Comparison of ENCODE assay signal across 28 mouse cellular contexts in genomic region chr14:75510125-75510524, GRCm38 (mm10). TPM values are rescaled to one million over a fixed set of nuclear protein-coding genes. Genes with fewer than 3 reads are reported as not detected.
DNase-seq lines count a peak whose midpoint lies in the region; ATAC-seq and TF ChIP-seq lines count a peak whose summit lies in the region.
"Had no signal": no experiment of that assay in that cellular context is flagged by ENCODE, and none has a peak within 500 bp of the region (broad histone marks: within the 10 kb centered on the region; RNA-seq: fewer than 3 reads in every experiment).

No protein-coding gene starts in this region.

- no peaks in the 10 kb centered on the region for H3K36me3 ChIP-seq in hindbrain, postnatal 0 days (ENCODE audit: insufficient read depth, low read length)
- no peaks in the 10 kb centered on the region for H3K36me3 ChIP-seq in hindbrain, embryonic 10.5 days
- H3K36me3 ChIP-seq in lung, embryonic 14.5 days (ENCODE audit: insufficient read depth): no peaks in the 10 kb centered on the region
- no peaks in the 10 kb centered on the region for H3K36me3 ChIP-seq in embryonic facial prominence, embryonic 10.5 days (replicated peaks)
- H3K36me3 ChIP-seq: embryonic facial prominence, embryonic 13.5 days had no signal

- ATAC-seq in hindbrain, postnatal 0 days: peak; percentile 51; the same call in 1 of the 2 replicates
- no peak for ATAC-seq in lung, embryonic 14.5 days (ENCODE audit: insufficient read depth)
- ATAC-seq: activated CD4-positive, CD25-positive, alpha-beta regulatory T cell, adult 4 months; CD4-positive, CD25-positive, alpha-beta regulatory T cell, adult 4 months; forebrain, embryonic 13.5 days; forebrain, embryonic 16.5 days had no signal

- WGBS in hindbrain, postnatal 0 days: 77% methylated on average over 6 of the region's 6 CpGs
- 80% methylated on average over 6 of the region's 6 CpGs for WGBS in hindbrain, embryonic 10.5 days
- 65% methylated on average over 6 of the region's 6 CpGs for WGBS in lung, embryonic 14.5 days
- WGBS in embryonic facial prominence, embryonic 10.5 days: 84% methylated on average over 6 of the region's 6 CpGs

- H3K4me2 ChIP-seq in hindbrain, postnatal 0 days (ENCODE audit: low read depth, low read length): no peak overlapping the region
- no peak overlapping the region for H3K4me2 ChIP-seq in lung, embryonic 14.5 days
- H3K4me2 ChIP-seq: embryonic facial prominence, embryonic 13.5 days; forebrain, embryonic 13.5 days; heart, embryonic 11.5 days; hindbrain, embryonic 14.5 days had no signal

- no peak for DNase-seq in hindbrain, postnatal 0 days (ENCODE audit: low spot score)
- DNase-seq in hindbrain, embryonic 10.5 days (ENCODE audit: low spot score): no peak
- DNase-seq in lung, embryonic 14.5 days: peak; percentile 15
- DNase-seq in lung, postnatal 4 days: no peak
- peak; percentile 19 for DNase-seq in R1 (ENCODE audit: low read depth, low spot score)
- DNase-seq in embryonic facial prominence, embryonic 10.5 days (ENCODE audit: low spot score): peak; percentile 18
- DNase-seq: adrenal gland, adult 8-10 months; adrenal gland, postnatal 25 days; cerebellum, adult 11-12 months; cerebellum, adult 8-10 months; cerebellum, postnatal 10 days; cerebellum, postnatal 36 days; gastrocnemius, adult 2 months; gastrocnemius, postnatal 14 days; heart, adult 11 months; heart, postnatal 36 days had no signal

- no peak overlapping the region for H3K27ac ChIP-seq in hindbrain, postnatal 0 days
- no peak overlapping the region for H3K27ac ChIP-seq in hindbrain, embryonic 10.5 days
- H3K27ac ChIP-seq in lung, embryonic 14.5 days (ENCODE audit: low read depth): no peak overlapping the region
- no peak overlapping the region for H3K27ac ChIP-seq in embryonic facial prominence, embryonic 10.5 days (replicated peaks)
- H3K27ac ChIP-seq: embryonic facial prominence, embryonic 13.5 days; forebrain, embryonic 13.5 days; gastrocnemius, adult 2 months; hindbrain, embryonic 14.5 days had no signal

- no peaks in the 10 kb centered on the region for H3K27me3 ChIP-seq in hindbrain, postnatal 0 days (ENCODE audit: insufficient read depth, low read length)
- H3K27me3 ChIP-seq in hindbrain, embryonic 10.5 days (ENCODE audit: insufficient read depth, poor library complexity, severe bottlenecking): peaks cover 11% of the 10 kb centered on the region; the same call in 1 of the 2 replicates
- H3K27me3 ChIP-seq in lung, embryonic 14.5 days (ENCODE audit: insufficient read depth, low read length): no peaks in the 10 kb centered on the region
- peaks cover 15% of the 10 kb centered on the region for H3K27me3 ChIP-seq in embryonic facial prominence, embryonic 10.5 days (replicated peaks; ENCODE audit: low read depth, poor library complexity, severe bottlenecking)
- H3K27me3 ChIP-seq: embryonic facial prominence, embryonic 13.5 days; forebrain, embryonic 13.5 days had no signal

- no peaks in the 10 kb centered on the region for H3K4me1 ChIP-seq in hindbrain, postnatal 0 days (ENCODE audit: insufficient read depth, low read length)
- H3K4me1 ChIP-seq in hindbrain, embryonic 10.5 days (replicated peaks): peaks cover 25% of the 10 kb centered on the region
- no peaks in the 10 kb centered on the region for H3K4me1 ChIP-seq in lung, embryonic 14.5 days (ENCODE audit: insufficient read depth)
- peaks cover 5% of the 10 kb centered on the region; the same call in 1 of the 2 replicates for H3K4me1 ChIP-seq in embryonic facial prominence, embryonic 10.5 days
- H3K4me1 ChIP-seq: embryonic facial prominence, embryonic 13.5 days had no signal

- no peaks in the 10 kb centered on the region for H3K9me3 ChIP-seq in hindbrain, postnatal 0 days (ENCODE audit: low read length)
- H3K9me3 ChIP-seq in hindbrain, embryonic 10.5 days: no peaks in the 10 kb centered on the region
- no peaks in the 10 kb centered on the region for H3K9me3 ChIP-seq in lung, embryonic 14.5 days (ENCODE audit: low read depth, low read length)
- no peaks in the 10 kb centered on the region for H3K9me3 ChIP-seq in embryonic facial prominence, embryonic 10.5 days
- H3K9me3 ChIP-seq: embryonic facial prominence, embryonic 13.5 days; forebrain, embryonic 13.5 days had no signal

- no peak overlapping the region for H3K4me3 ChIP-seq in hindbrain, postnatal 0 days (ENCODE audit: low read length)
- no peak overlapping the region for H3K4me3 ChIP-seq in hindbrain, embryonic 10.5 days
- no peak overlapping the region for H3K4me3 ChIP-seq in lung, embryonic 14.5 days (ENCODE audit: low read depth, low read length)
- H3K4me3 ChIP-seq in embryonic facial prominence, embryonic 10.5 days: no peak overlapping the region
- H3K4me3 ChIP-seq: embryonic facial prominence, embryonic 13.5 days; erythroblast, embryonic 14.5 days; forebrain, embryonic 13.5 days; gastrocnemius, adult 2 months had no signal

- H3K9ac ChIP-seq in hindbrain, postnatal 0 days (replicated peaks; ENCODE audit: low read length): no peak overlapping the region
- no peak overlapping the region for H3K9ac ChIP-seq in lung, embryonic 14.5 days
- H3K9ac ChIP-seq: embryonic facial prominence, embryonic 13.5 days; forebrain, embryonic 13.5 days; hindbrain, embryonic 14.5 days had no signal

- no peak for TF ChIP-seq CTCF in hindbrain, postnatal 0 days (IDR thresholded peaks at IDR 0.05; ENCODE audit: low read depth)
- TF ChIP-seq CTCF in lung, embryonic 14.5 days (IDR thresholded peaks at IDR 0.05; ENCODE audit: low read depth): no peak

RNA-seq across cellular contexts. Expression of gene Siah3, which starts 54.3 kb away (rescaled TPM):
- total RNA-seq in hindbrain, postnatal 0 days (2014; rRNA removed): 8.2 and 11.1 TPM in 2 replicates
- 2.5 and 3.1 TPM in 2 replicates for polyA plus RNA-seq in hindbrain, postnatal 0 days (2015; fragmentation: Nextera tagmentation; extraction: Ambion mirVana)
- polyA plus RNA-seq in hindbrain, embryonic 10.5 days (2016; fragmentation: Nextera tagmentation; extraction: Ambion mirVana): 0.34 and 1.2 TPM in 2 replicates
- polyA plus RNA-seq in lung, embryonic 14.5 days (2014; fragmentation: Nextera tagmentation; extraction: Ambion mirVana): 0.07 TPM in 1 of 2 replicates, not detected in the other
- 0.06 and 0.15 TPM in 2 replicates for polyA plus RNA-seq in embryonic facial prominence, embryonic 10.5 days (2016; fragmentation: Nextera tagmentation; extraction: Ambion mirVana)
- total RNA-seq: gastrocnemius, adult 2 months; heart, adult 8-10 months; heart, postnatal 36 days had no signal
- polyA plus RNA-seq: C2C12; heart, embryonic 14.5 days; heart, postnatal 0 days had no signal

Comparison
In these comparisons a context has a peak if more than half of its experiments do, and no peak if none do; other contexts are left out.
1. DNase-seq: peak in lung, embryonic 14.5 days (single experiment), R1 (single experiment) and embryonic facial prominence, embryonic 10.5 days (single experiment); none in hindbrain, postnatal 0 days (single experiment), hindbrain, embryonic 10.5 days (single experiment) and lung, postnatal 4 days (0 of 2).